Comparison of ENCODE assay signal across 8 mouse cellular contexts in genomic region chr16:31465630-31466029, GRCm38 (mm10). TPM values are rescaled to one million over a fixed set of nuclear protein-coding genes. Genes with fewer than 3 reads are reported as not detected.
DNase-seq lines count a peak whose midpoint lies in the region; TF ChIP-seq lines count a peak whose summit lies in the region.
"Had no signal": no experiment of that assay in that cellular context is flagged by ENCODE, and none has a peak within 500 bp of the region (broad histone marks: within the 10 kb centered on the region; RNA-seq: fewer than 3 reads in every experiment).

No protein-coding gene starts in this region.

- no peak overlapping the region for H3K4me3 ChIP-seq in lung, adult 2 months (replicated peaks; ENCODE audit: extremely low read depth, low read depth, low read length)
- H3K4me3 ChIP-seq in small intestine, adult 2 months (ENCODE audit: low read depth, low read length) = no peak overlapping the region
- H3K4me3 ChIP-seq: embryonic facial prominence, embryonic 13.5 days had no signal

- 35% methylated on average over 4 of the region's 4 CpGs for WGBS in lung, adult 2 months
- WGBS in small intestine, adult 2 months = 43% methylated on average over 4 of the region's 4 CpGs

- intact Hi-C loops in heart, postnatal 14 days (cut with DNase I) = no loop called here
- intact Hi-C loops in left cerebral cortex, postnatal 14 days (cut with DNase I) = no loop called here

- DNase-seq in lung, adult 2 months = no peak
- no peak for DNase-seq in lung, postnatal 25 days (ENCODE audit: low spot score)
- DNase-seq in MEL-GATA-1-ER (ENCODE audit: extremely low read depth, low read depth) = peak; percentile 34
- peak; percentile 63 for DNase-seq in adrenal gland, postnatal 25 days
- DNase-seq in heart, postnatal 14 days = peak; percentile 30 to 65
- DNase-seq in left cerebral cortex, postnatal 14 days (ENCODE audit: low spot score in 2 of 2) = peak; percentile 72 to 79

- no peaks in the 10 kb centered on the region for H3K36me3 ChIP-seq in small intestine, adult 2 months (ENCODE audit: control insufficient read depth, insufficient read depth, low read length)
- H3K36me3 ChIP-seq: embryonic facial prominence, embryonic 13.5 days had no signal

- 0 out of 2 replicates have a peak, but pooled peaks have one; percentile 21 for TF ChIP-seq CTCF in lung, adult 2 months (IDR thresholded peaks at IDR 0.05; ENCODE audit: insufficient read depth, low read length)
- peak; percentile 39; the same call in 1 of the 2 replicates for TF ChIP-seq CTCF in small intestine, adult 2 months (IDR thresholded peaks at IDR 0.05; ENCODE audit: extremely low read depth, insufficient read length, insufficient replicate concordance, low read depth, low read length)

- no peaks in the 10 kb centered on the region for H3K27me3 ChIP-seq in small intestine, adult 2 months (ENCODE audit: control insufficient read depth, insufficient read depth, low read length)
- H3K27me3 ChIP-seq: embryonic facial prominence, embryonic 13.5 days had no signal

- H3K27ac ChIP-seq in small intestine, adult 2 months (ENCODE audit: insufficient read depth, low read depth, low read length) = no peak overlapping the region
- H3K27ac ChIP-seq: embryonic facial prominence, embryonic 13.5 days had no signal

- TF ChIP-seq POLR2A in lung, adult 2 months (IDR thresholded peaks at IDR 0.05; ENCODE audit: borderline replicate concordance, extremely low read depth, low read depth, low read length) = no peak
- no peak for TF ChIP-seq POLR2A in small intestine, adult 2 months (IDR thresholded peaks at IDR 0.05; ENCODE audit: low read depth, low read length)

- H3K4me1 ChIP-seq in lung, adult 2 months (ENCODE audit: control insufficient read depth, insufficient read depth, low read length) = no peaks in the 10 kb centered on the region
- H3K4me1 ChIP-seq in small intestine, adult 2 months (ENCODE audit: control insufficient read depth, insufficient read depth, insufficient read length, low read length) = peaks cover 6% of the 10 kb centered on the region
- H3K4me1 ChIP-seq: embryonic facial prominence, embryonic 13.5 days had no signal

RNA-seq across cellular contexts. Expression of gene Bdh1, which starts 43.5 kb away (rescaled TPM):
- polyA plus RNA-seq in lung, adult 2 months (2012; rRNA removed) = 5.7 and 10.2 TPM in 2 replicates
- total RNA-seq in adrenal gland, postnatal 25 days (2021) = 11.9 and 15.6 TPM in 2 replicates
- 1 to 10 TPM in 1 of 2 experiments, under 1 TPM in 1; 0.41 to 2.6 TPM for total RNA-seq in heart, postnatal 14 days (2021)
- total RNA-seq in left cerebral cortex, postnatal 14 days (2021) = 100 to 1,000 TPM; 233 to 253 TPM
- 51.0 and 83.3 TPM in 2 replicates for polyA plus RNA-seq in small intestine, adult 2 months (2012; rRNA removed)

Comparison
In these comparisons a context has a peak if more than half of its experiments do, and no peak if none do; other contexts are left out.
1. DNase-seq: peak in MEL-GATA-1-ER (single experiment), adrenal gland, postnatal 25 days (single experiment), heart, postnatal 14 days (2 of 2) and left cerebral cortex, postnatal 14 days (2 of 2); none in lung, adult 2 months (single experiment) and lung, postnatal 25 days (single experiment).
2. RNA of gene Bdh1, which starts 43.5 kb away (total RNA-seq): 233 to 253 TPM in left cerebral cortex, postnatal 14 days; 11.9 to 15.6 TPM in adrenal gland, postnatal 25 days and 0.41 to 2.6 TPM in heart, postnatal 14 days; every median in the first group is over 10 times any median in the second.